In the genomic region with DNA sequence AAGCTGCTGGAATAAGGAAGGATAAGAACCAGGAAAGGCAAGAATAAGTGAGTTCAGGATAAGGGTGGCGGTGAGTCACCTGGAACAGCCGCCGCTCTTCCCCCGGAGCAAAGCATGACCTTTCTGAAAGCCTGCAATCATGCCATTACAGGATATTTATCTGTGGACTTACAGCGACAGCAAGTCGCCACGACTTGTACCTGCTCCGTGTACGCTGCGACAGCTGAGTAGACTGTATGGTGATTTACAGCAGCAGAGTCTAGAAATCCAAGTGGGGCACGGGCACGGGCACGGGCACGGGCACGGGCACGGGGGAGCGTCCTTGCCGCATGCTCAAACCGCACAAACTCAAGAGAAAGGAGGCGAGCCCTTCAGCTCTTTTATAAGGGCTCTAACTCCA, we compare ENCODE assay signal across 16 mouse cellular contexts.
DNase-seq lines count a peak whose midpoint lies in the region; ATAC-seq and TF ChIP-seq lines count a peak whose summit lies in the region.
"Had no signal": no experiment of that assay in that cellular context is flagged by ENCODE, and none has a peak within 500 bp of the region (broad histone marks: within the 10 kb centered on the region; RNA-seq: fewer than 3 reads in every experiment).

No protein-coding gene starts in this region.

- 39% methylated on average over 20 of the region's 20 CpGs for WGBS in kidney, embryonic 16.5 days
- 61% methylated on average over 20 of the region's 20 CpGs for WGBS in intestine, postnatal 0 days
- WGBS in stomach, postnatal 0 days, result 56% methylated on average over 20 of the region's 20 CpGs

- H3K27me3 ChIP-seq in kidney, embryonic 16.5 days (ENCODE audit: insufficient read depth, low read length), result no peaks in the 10 kb centered on the region
- H3K27me3 ChIP-seq in testis, adult 2 months (ENCODE audit: control insufficient read depth, insufficient read depth, low read length), result no peaks in the 10 kb centered on the region
- H3K27me3 ChIP-seq in intestine, postnatal 0 days (replicated peaks; ENCODE audit: control insufficient read depth, insufficient read depth, low read length), result no peaks in the 10 kb centered on the region
- no peaks in the 10 kb centered on the region for H3K27me3 ChIP-seq in stomach, postnatal 0 days (ENCODE audit: control insufficient read depth, insufficient read depth, low read length)
- H3K27me3 ChIP-seq: embryonic facial prominence, embryonic 15.5 days; hindbrain, embryonic 12.5 days; limb, embryonic 12.5 days; liver, embryonic 15.5 days; midbrain, embryonic 15.5 days had no signal

- TF ChIP-seq EP300 in stomach, postnatal 0 days (optimal IDR thresholded peaks at IDR 0.05), result no peak

- peak overlapping the region; percentile 16 for H3K4me3 ChIP-seq in kidney, embryonic 16.5 days (ENCODE audit: low read length)
- peak overlapping the region; percentile 27; the same call in 1 of the 2 replicates for H3K4me3 ChIP-seq in testis, adult 2 months (ENCODE audit: control insufficient read depth, low read depth, low read length)
- no peak overlapping the region for H3K4me3 ChIP-seq in intestine, postnatal 0 days (ENCODE audit: low read depth, low read length)
- H3K4me3 ChIP-seq in stomach, postnatal 0 days (ENCODE audit: low read depth, low read length), result no peak overlapping the region
- H3K4me3 ChIP-seq: embryonic facial prominence, embryonic 15.5 days; forebrain, embryonic 10.5 days; hindbrain, embryonic 12.5 days; limb, embryonic 12.5 days; liver, embryonic 15.5 days; midbrain, embryonic 15.5 days had no signal

- H3K9me3 ChIP-seq in kidney, embryonic 16.5 days (ENCODE audit: low read length), result no peaks in the 10 kb centered on the region
- H3K9me3 ChIP-seq in intestine, postnatal 0 days (ENCODE audit: control insufficient read depth), result no peaks in the 10 kb centered on the region
- H3K9me3 ChIP-seq in stomach, postnatal 0 days (ENCODE audit: control insufficient read depth, low read length), result no peaks in the 10 kb centered on the region
- H3K9me3 ChIP-seq: embryonic facial prominence, embryonic 15.5 days; forebrain, embryonic 10.5 days; hindbrain, embryonic 12.5 days; limb, embryonic 12.5 days; liver, embryonic 15.5 days; midbrain, embryonic 15.5 days had no signal

- no peak for TF ChIP-seq CTCF in testis, adult 2 months (IDR thresholded peaks at IDR 0.05; ENCODE audit: control insufficient read depth, insufficient read depth, insufficient replicate concordance, low read depth, low read length)
- no peak for TF ChIP-seq CTCF in intestine, postnatal 0 days (IDR thresholded peaks at IDR 0.05; ENCODE audit: low read depth)
- TF ChIP-seq CTCF in stomach, postnatal 0 days (IDR thresholded peaks at IDR 0.05; ENCODE audit: low read depth), result peak; percentile 28

- H3K9ac ChIP-seq in kidney, embryonic 16.5 days (replicated peaks; ENCODE audit: low read length), result peak overlapping the region; percentile 48; the same call in 1 of the 2 replicates
- H3K9ac ChIP-seq in intestine, postnatal 0 days (ENCODE audit: low read depth, low read length), result no peak overlapping the region
- H3K9ac ChIP-seq in stomach, postnatal 0 days (ENCODE audit: low read length), result no peak overlapping the region
- H3K9ac ChIP-seq: embryonic facial prominence, embryonic 15.5 days; hindbrain, embryonic 12.5 days; limb, embryonic 12.5 days; liver, embryonic 15.5 days; midbrain, embryonic 15.5 days had no signal

- TF ChIP-seq POLR2A in testis, adult 2 months (IDR thresholded peaks at IDR 0.05; ENCODE audit: control insufficient read depth, low read depth, low read length), result no peak

- peaks cover 12% of the 10 kb centered on the region for H3K4me1 ChIP-seq in kidney, embryonic 16.5 days (ENCODE audit: insufficient read depth, low read length)
- H3K4me1 ChIP-seq in testis, adult 2 months (ENCODE audit: control insufficient read depth, insufficient read depth, low read length), result peaks cover 6% of the 10 kb centered on the region
- no peaks in the 10 kb centered on the region for H3K4me1 ChIP-seq in intestine, postnatal 0 days (replicated peaks; ENCODE audit: control insufficient read depth, insufficient read depth, low read length)
- no peaks in the 10 kb centered on the region for H3K4me1 ChIP-seq in stomach, postnatal 0 days (replicated peaks; ENCODE audit: control insufficient read depth, insufficient read depth)
- H3K4me1 ChIP-seq: embryonic facial prominence, embryonic 15.5 days; hindbrain, embryonic 12.5 days; limb, embryonic 12.5 days; liver, embryonic 15.5 days; midbrain, embryonic 15.5 days had no signal

- peak overlapping the region; percentile 44; the same call in 1 of the 2 replicates for H3K27ac ChIP-seq in kidney, embryonic 16.5 days (ENCODE audit: low read length)
- H3K27ac ChIP-seq in testis, adult 2 months (ENCODE audit: control insufficient read depth, insufficient read depth, low read depth, low read length), result no peak overlapping the region
- no peak overlapping the region for H3K27ac ChIP-seq in intestine, postnatal 0 days (ENCODE audit: low read depth, low read length)
- no peak overlapping the region for H3K27ac ChIP-seq in stomach, postnatal 0 days (replicated peaks)
- H3K27ac ChIP-seq: embryonic facial prominence, embryonic 15.5 days; forebrain, embryonic 10.5 days; hindbrain, embryonic 12.5 days; limb, embryonic 12.5 days; liver, embryonic 15.5 days; midbrain, embryonic 15.5 days had no signal

- peak overlapping the region; percentile 51 for H3K4me2 ChIP-seq in kidney, embryonic 16.5 days (replicated peaks; ENCODE audit: low read depth, low read length)
- H3K4me2 ChIP-seq in intestine, postnatal 0 days (replicated peaks; ENCODE audit: low read depth), result peak overlapping the region; percentile 32; the same call in 1 of the 2 replicates
- H3K4me2 ChIP-seq in stomach, postnatal 0 days (replicated peaks; ENCODE audit: low read depth), result peak overlapping the region; percentile 32; the same call in 1 of the 2 replicates
- H3K4me2 ChIP-seq: embryonic facial prominence, embryonic 15.5 days; hindbrain, embryonic 12.5 days; limb, embryonic 12.5 days; liver, embryonic 15.5 days; midbrain, embryonic 15.5 days had no signal

- no peak for DNase-seq in kidney, adult 11 months
- no peak for DNase-seq in testis, postnatal 14 days (ENCODE audit: low spot score)
- peak; percentile 24 for DNase-seq in stomach, postnatal 0 days (ENCODE audit: low spot score)
- no peak for DNase-seq in frontal cortex, postnatal 36 days (ENCODE audit: low spot score in 2 of 2)
- DNase-seq: cerebellum, adult 9-11 months; gastrocnemius, postnatal 10 days had no signal

- no peaks in the 10 kb centered on the region for H3K36me3 ChIP-seq in kidney, embryonic 16.5 days (ENCODE audit: insufficient read depth, low read length)
- no peaks in the 10 kb centered on the region for H3K36me3 ChIP-seq in testis, adult 2 months (ENCODE audit: control insufficient read depth, insufficient read depth, low read length)
- H3K36me3 ChIP-seq in intestine, postnatal 0 days (ENCODE audit: control insufficient read depth, insufficient read depth), result no peaks in the 10 kb centered on the region
- no peaks in the 10 kb centered on the region for H3K36me3 ChIP-seq in stomach, postnatal 0 days (ENCODE audit: control insufficient read depth, insufficient read depth, low read length)
- H3K36me3 ChIP-seq: embryonic facial prominence, embryonic 15.5 days; forebrain, embryonic 10.5 days; hindbrain, embryonic 12.5 days; limb, embryonic 12.5 days; liver, embryonic 15.5 days; midbrain, embryonic 15.5 days had no signal

- peak; percentile 57; the same call in 1 of the 2 replicates for ATAC-seq in kidney, embryonic 16.5 days (ENCODE audit: low FRiP score, low TSS enrichment)
- ATAC-seq in intestine, postnatal 0 days, result no peak
- ATAC-seq in stomach, postnatal 0 days (ENCODE audit: low FRiP score, low TSS enrichment), result peak; percentile 64
- ATAC-seq: inflammation-experienced regulatory T-cells, adult 6 months; midbrain, embryonic 15.5 days had no signal

Comparison
In these comparisons a context has a peak if more than half of its experiments do, and no peak if none do; other contexts are left out.
1. H3K4me3 ChIP-seq: peak in kidney, embryonic 16.5 days (single experiment) and testis, adult 2 months (single experiment); none in intestine, postnatal 0 days (single experiment) and stomach, postnatal 0 days (single experiment).
2. Peak in every context shown above with its lines, with median percentiles within 50 percentile points of each other: H3K4me2 ChIP-seq.